ENCODE assay signal across 11 mouse cellular contexts in the genomic region with DNA sequence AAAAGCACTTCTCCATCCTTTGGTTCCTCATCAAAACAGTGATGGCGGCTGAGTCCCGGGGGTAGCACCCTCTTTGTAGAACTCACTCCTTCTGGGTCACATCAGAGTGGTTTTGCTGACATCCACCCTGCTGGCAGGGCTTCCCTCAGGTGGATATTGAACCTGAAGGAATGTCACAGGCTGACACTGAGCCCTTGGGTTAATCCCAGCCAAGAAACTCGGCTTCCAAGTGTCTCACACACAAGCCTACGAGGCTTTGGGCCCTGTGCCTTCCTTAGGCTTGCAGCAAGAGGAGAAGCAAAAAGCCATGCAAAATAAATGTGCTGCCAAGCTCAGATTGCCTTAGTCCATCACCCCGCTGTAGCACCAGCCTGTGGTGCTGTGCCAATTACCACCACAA.
DNase-seq lines count a peak whose midpoint lies in the region; ATAC-seq and TF ChIP-seq lines count a peak whose summit lies in the region.
"Had no signal": no experiment of that assay in that cellular context is flagged by ENCODE, and none has a peak within 500 bp of the region (broad histone marks: within the 10 kb centered on the region; RNA-seq: fewer than 3 reads in every experiment).

No protein-coding gene starts in this region.

- TF ChIP-seq CTCF in Patski (IDR thresholded peaks at IDR 0.05) = no peak

- no peaks in the 10 kb centered on the region for H3K27me3 ChIP-seq in Patski
- H3K27me3 ChIP-seq in midbrain, embryonic 10.5 days (ENCODE audit: low read depth, poor library complexity, severe bottlenecking) = no peaks in the 10 kb centered on the region
- H3K27me3 ChIP-seq: heart, embryonic 13.5 days; hindbrain, embryonic 13.5 days had no signal

- no peaks in the 10 kb centered on the region for H3K9me3 ChIP-seq in midbrain, embryonic 10.5 days (replicated peaks)
- H3K9me3 ChIP-seq: heart, embryonic 13.5 days; hindbrain, embryonic 13.5 days had no signal

- no peak overlapping the region for H3K27ac ChIP-seq in midbrain, embryonic 10.5 days (replicated peaks)
- H3K27ac ChIP-seq: heart, embryonic 13.5 days; hindbrain, embryonic 13.5 days had no signal

- CTCF ChIA-PET in Patski (lab: Charles Lee) = no interaction called here

- H3K4me1 ChIP-seq in midbrain, embryonic 10.5 days = no peaks in the 10 kb centered on the region
- H3K4me1 ChIP-seq: hindbrain, embryonic 13.5 days had no signal

- H3K36me3 ChIP-seq in midbrain, embryonic 10.5 days = no peaks in the 10 kb centered on the region
- H3K36me3 ChIP-seq: heart, embryonic 13.5 days; hindbrain, embryonic 13.5 days had no signal

- H3K4me3 ChIP-seq in midbrain, embryonic 10.5 days = no peak overlapping the region
- H3K4me3 ChIP-seq: erythroblast, embryonic 14.5 days; heart, embryonic 13.5 days; hindbrain, embryonic 13.5 days had no signal

- DNase-seq in gastrocnemius, adult 18-20 months (ENCODE audit: low spot score) = peak; percentile 21
- no peak for DNase-seq in gastrocnemius, postnatal 4 days (ENCODE audit: low spot score in 2 of 2)
- DNase-seq in A20 (ENCODE audit: low read depth, low spot score) = peak; percentile 83
- DNase-seq in Patski (ENCODE audit: low read depth, low spot score) = no peak
- DNase-seq in kidney, postnatal 10 days = peak; percentile 8
- no peak for DNase-seq in midbrain, embryonic 10.5 days (ENCODE audit: low spot score)
- no peak for DNase-seq in left cerebral cortex, adult 8-10 months (ENCODE audit: low spot score in 2 of 2)

- POLR2A ChIA-PET in Patski (lab: Charles Lee) = interaction anchor here (0.6 kb wide), 1 partner anchor 95 kb away, joined by 3 read pairs; no protein-coding TSS in a partner anchor

- WGBS in midbrain, embryonic 10.5 days = 85% methylated on average over 5 of the region's 5 CpGs

- in situ Hi-C loops in Patski (cut with MboI; ENCODE audit: low pct_unique_long_range_greater_than_20kb) = no loop called here

- peak; percentile 13 for ATAC-seq in Patski
- ATAC-seq: intestine, embryonic 16.5 days had no signal

Comparison
In these comparisons a context has a peak if more than half of its experiments do, and no peak if none do; other contexts are left out.
1. DNase-seq: peak in gastrocnemius, adult 18-20 months (single experiment), A20 (single experiment) and kidney, postnatal 10 days (single experiment); none in gastrocnemius, postnatal 4 days (0 of 2), Patski (single experiment), midbrain, embryonic 10.5 days (single experiment) and left cerebral cortex, adult 8-10 months (0 of 2).